Mouse (Mus musculus): ENCODE data around the gene Gtf3c1. TPM values are rescaled to one million over a fixed set of nuclear protein-coding genes. Genes with fewer than 3 reads are reported as not detected.

The Gtf3c1 gene
- total and polyA plus RNA-seq, 2 experiments from 2014 or later: 20.9 to 72.0 TPM

- DNase-seq (ENCODE audit: low spot score) (no peak), ATAC-seq (ENCODE audit: low FRiP score) (no peak)
- H3K9me3 ChIP-seq (ENCODE audit: low read length): no peaks in the 10 kb centered on the region
- no peak overlapping the region for H3K4me2 ChIP-seq (ENCODE audit: low read depth, low read length, poor library complexity, severe bottlenecking)
- no peaks in the 10 kb centered on the region for H3K27me3 ChIP-seq (ENCODE audit: insufficient read depth, low read length)
- WGBS: 91% methylated on average over 4 of the region's 4 CpGs
- TF ChIP-seq CTCF (IDR thresholded peaks at IDR 0.05): no peak
- no peaks in the 10 kb centered on the region for H3K36me3 ChIP-seq (ENCODE audit: insufficient read depth, low read length)
- H3K4me1 ChIP-seq (ENCODE audit: insufficient read depth, low read length): no peaks in the 10 kb centered on the region
- H3K4me3 ChIP-seq (ENCODE audit: low read depth, low read length): no peak overlapping the region
- H3K9ac ChIP-seq (replicated peaks; ENCODE audit: low read length, poor library complexity, severe bottlenecking): no peak overlapping the region
- H3K27ac ChIP-seq (ENCODE audit: low read depth, low read length): no peak overlapping the region
These were observed 99.3 kb downstream of the Gtf3c1 start for GRCm38 (mm10) chr7:125608183-125608688.

DNA sequence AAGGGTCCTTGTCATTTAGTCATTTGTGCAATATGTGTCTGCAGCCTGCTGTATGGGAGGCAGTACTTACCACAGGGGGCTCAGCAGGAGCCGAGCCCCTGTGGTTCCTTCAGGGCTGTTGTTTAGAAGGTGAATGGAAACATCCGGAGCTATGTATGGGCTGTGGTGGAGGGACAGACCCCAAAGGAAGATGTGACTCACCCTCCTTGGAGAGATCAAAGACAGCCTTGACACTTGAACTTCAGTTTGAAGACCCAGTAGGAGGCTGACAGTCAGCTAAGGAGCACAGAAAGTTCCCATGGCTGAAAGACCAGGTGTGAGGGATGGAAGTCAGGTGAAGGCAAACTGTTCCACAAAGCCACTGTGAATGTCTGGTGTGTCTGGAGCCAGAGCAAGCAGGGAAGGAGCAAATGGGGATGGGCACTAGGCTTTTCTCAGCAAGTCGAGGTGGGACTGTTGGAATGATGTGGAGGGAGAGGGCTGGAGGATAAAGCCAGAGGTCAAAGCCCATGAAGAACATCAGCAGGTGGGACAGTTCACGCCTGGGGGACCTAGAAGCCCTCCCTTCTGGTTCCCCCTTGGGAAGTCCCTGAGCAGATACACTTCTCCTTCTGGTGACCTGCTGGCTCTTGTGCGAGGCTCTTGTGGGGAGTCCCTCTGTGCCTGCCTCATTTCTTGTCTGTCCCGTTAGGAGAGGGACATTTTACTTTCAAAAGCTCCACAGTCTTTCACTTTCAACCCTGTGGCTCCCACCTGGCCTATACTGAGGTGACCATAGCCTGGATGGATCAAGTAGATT is 100.0 kb downstream of the Gtf3c1 start:
- Histone ChIP-seq H3K36me3 (ENCODE audit: insufficient read depth, low read length) (no peaks in the 10 kb centered on the region), H3K9ac (replicated peaks; ENCODE audit: low read length, poor library complexity, severe bottlenecking) (no peak overlapping the region), H3K4me2 (ENCODE audit: low read depth, low read length, poor library complexity, severe bottlenecking) (no peak overlapping the region), H3K9me3 (ENCODE audit: low read length) (no peaks in the 10 kb centered on the region), H3K27me3 (ENCODE audit: insufficient read depth, low read length) (no peaks in the 10 kb centered on the region), H3K4me3 (ENCODE audit: low read depth, low read length) (no peak overlapping the region), H3K27ac (ENCODE audit: low read depth, low read length) (no peak overlapping the region), H3K4me1 (ENCODE audit: insufficient read depth, low read length) (no peaks in the 10 kb centered on the region)
- DNase-seq (ENCODE audit: low spot score) (no peak), ATAC-seq (ENCODE audit: low FRiP score) (no peak)
- TF ChIP-seq CTCF (IDR thresholded peaks at IDR 0.05): no peak
- 62% methylated on average over 6 of the region's 6 CpGs for WGBS

DNA sequence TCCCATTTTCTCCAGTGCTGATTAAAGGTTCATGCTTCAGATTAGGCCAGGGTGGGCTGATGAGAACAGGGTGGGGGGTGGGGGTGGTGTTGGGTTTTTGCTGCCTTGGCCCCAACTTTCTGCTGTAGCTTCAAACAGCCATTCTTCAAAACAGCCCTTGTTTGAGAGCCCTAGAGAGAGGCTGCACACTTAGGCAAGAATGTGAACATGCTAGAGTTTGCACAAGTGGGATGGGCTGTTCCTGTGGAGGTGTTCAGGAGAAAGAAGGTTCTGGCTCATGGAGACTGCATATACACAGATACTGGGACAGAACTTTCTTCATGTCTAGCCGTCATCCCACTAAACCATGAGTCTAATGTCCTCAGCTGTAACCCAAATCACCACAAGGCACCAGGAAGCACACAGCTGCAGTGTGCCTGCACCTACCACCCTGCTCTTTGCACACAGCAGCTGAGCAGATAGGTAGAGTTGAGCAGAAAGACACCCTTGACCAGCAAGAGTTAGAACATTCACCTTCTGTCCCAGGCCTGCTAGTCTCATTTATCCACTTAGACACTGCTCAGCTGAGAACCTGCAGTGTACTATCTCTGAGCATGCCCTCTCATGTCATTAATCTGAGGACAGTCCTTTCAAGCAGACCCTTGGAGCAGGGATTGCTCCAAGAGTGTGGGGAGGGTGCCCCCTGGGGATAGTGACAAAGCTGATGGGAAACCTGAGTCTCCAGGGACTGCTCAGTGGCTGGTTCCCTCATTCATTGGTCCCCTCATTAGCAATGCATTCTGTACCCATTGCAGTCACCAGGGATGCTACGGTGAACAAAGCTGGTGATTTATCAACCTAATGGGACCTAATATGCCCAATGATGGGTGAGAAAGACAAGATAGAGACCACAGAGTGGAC is 101.1 kb downstream of the Gtf3c1 start:
- 72% methylated on average over 2 of the region's 2 CpGs for WGBS
- H3K9ac ChIP-seq (replicated peaks; ENCODE audit: low read length, poor library complexity, severe bottlenecking): no peak overlapping the region
- TF ChIP-seq CTCF (IDR thresholded peaks at IDR 0.05): no peak
- H3K4me2 ChIP-seq (ENCODE audit: low read depth, low read length, poor library complexity, severe bottlenecking): no peak overlapping the region
- DNase-seq (ENCODE audit: low spot score): no peak
- no peaks in the 10 kb centered on the region for H3K36me3 ChIP-seq (ENCODE audit: insufficient read depth, low read length)
- no peaks in the 10 kb centered on the region for H3K27me3 ChIP-seq (ENCODE audit: insufficient read depth, low read length)
- no peak overlapping the region for H3K27ac ChIP-seq (ENCODE audit: low read depth, low read length)
- H3K9me3 ChIP-seq (ENCODE audit: low read length): no peaks in the 10 kb centered on the region
- no peaks in the 10 kb centered on the region for H3K4me1 ChIP-seq (ENCODE audit: insufficient read depth, low read length)
- no peak for ATAC-seq (ENCODE audit: low FRiP score)
- no peak overlapping the region for H3K4me3 ChIP-seq (ENCODE audit: low read depth, low read length)

- H3K27ac ChIP-seq (ENCODE audit: low read depth, low read length): no peak overlapping the region
- no peak overlapping the region for H3K9ac ChIP-seq (replicated peaks; ENCODE audit: low read length, poor library complexity, severe bottlenecking)
- 72% methylated on average over 4 of the region's 4 CpGs for WGBS
- H3K27me3 ChIP-seq (ENCODE audit: insufficient read depth, low read length): no peaks in the 10 kb centered on the region
- no peak overlapping the region for H3K4me3 ChIP-seq (ENCODE audit: low read depth, low read length)
- H3K36me3 ChIP-seq (ENCODE audit: insufficient read depth, low read length): no peaks in the 10 kb centered on the region
- TF ChIP-seq CTCF (IDR thresholded peaks at IDR 0.05): no peak
- H3K4me2 ChIP-seq (ENCODE audit: low read depth, low read length, poor library complexity, severe bottlenecking): no peak overlapping the region
- no peaks in the 10 kb centered on the region for H3K4me1 ChIP-seq (ENCODE audit: insufficient read depth, low read length)
- no peaks in the 10 kb centered on the region for H3K9me3 ChIP-seq (ENCODE audit: low read length)
- DNase-seq (ENCODE audit: low spot score) (no peak), ATAC-seq (ENCODE audit: low FRiP score) (no peak)
These were observed 101.8 kb downstream of the Gtf3c1 start for GRCm38 (mm10) chr7:125605725-125606139.

GRCm38 (mm10) chr7:125604362-125605319 is 102.9 kb downstream of the Gtf3c1 start:
- no peak overlapping the region for H3K9ac ChIP-seq (replicated peaks; ENCODE audit: low read length, poor library complexity, severe bottlenecking)

More at GRCm38 (mm10) chr7:125604362-125605319, 102.9 kb downstream of the Gtf3c1 start:
- no peaks in the 10 kb centered on the region for H3K27me3 ChIP-seq (ENCODE audit: insufficient read depth, low read length)
- no peaks in the 10 kb centered on the region for H3K9me3 ChIP-seq (ENCODE audit: low read length)
- H3K4me1 ChIP-seq (ENCODE audit: insufficient read depth, low read length): no peaks in the 10 kb centered on the region
- ATAC-seq (ENCODE audit: low FRiP score): no peak
- H3K27ac ChIP-seq (ENCODE audit: low read depth, low read length): no peak overlapping the region
- DNase-seq (ENCODE audit: low spot score): no peak
- no peak overlapping the region for H3K4me2 ChIP-seq (ENCODE audit: low read depth, low read length, poor library complexity, severe bottlenecking)
- H3K36me3 ChIP-seq (ENCODE audit: insufficient read depth, low read length): no peaks in the 10 kb centered on the region
- no peak for TF ChIP-seq CTCF (IDR thresholded peaks at IDR 0.05)
- no peak overlapping the region for H3K4me3 ChIP-seq (ENCODE audit: low read depth, low read length)
- WGBS: 83% methylated on average over 12 of the region's 12 CpGs

Measured in midbrain, postnatal 0 days (tissue).